Mouse (Mus musculus) heart, embryonic 15.5 days (tissue): ENCODE measurements around the gene Eef1akmt2. TPM values are rescaled to one million over a fixed set of nuclear protein-coding genes. Genes with fewer than 3 reads are reported as not detected.

Experiments used
- ATAC-seq: fragments of 200-750 bp; cut with Nextera tagmentation; replicated peaks from 2 replicates; pipeline ENCODE4 v1.8.0; 2017; ENCODE audit warnings: low read depth, moderate TSS enrichment; ENCODE audit not compliant: insufficient number of reproducible peaks, insufficient read depth, low FRiP score
- H3K27ac ChIP-seq: fragments of 300-500 bp; sonication (generic); 2 replicates; pipeline ENCODE4 v1.5.1; 2015; ENCODE audit warnings: mild to moderate bottlenecking, inconsistent platforms
- H3K27me3 ChIP-seq: fragments of 300-500 bp; sonication (generic); 2 replicates; pipeline ENCODE4 v1.6.1; 2015; ENCODE audit warnings: inconsistent platforms
- H3K36me3 ChIP-seq: fragments of 300-500 bp; sonication (generic); 2 replicates; pipeline ENCODE4 v1.6.1; 2015; ENCODE audit warnings: mild to moderate bottlenecking, inconsistent platforms
- H3K4me1 ChIP-seq: fragments of 300-500 bp; sonication (generic); replicated peaks from 2 replicates; pipeline ENCODE4 v1.6.1; 2015; ENCODE audit warnings: inconsistent platforms
- H3K4me2 ChIP-seq: fragments of 300-500 bp; sonication (generic); 2 replicates; pipeline ENCODE4 v1.6.1; 2015; ENCODE audit warnings: inconsistent platforms, mild to moderate bottlenecking, moderate library complexity
- H3K4me3 ChIP-seq: fragments of 300-500 bp; sonication (generic); 2 replicates; pipeline ENCODE4 v1.5.1; 2015; ENCODE audit warnings: mild to moderate bottlenecking, inconsistent platforms
- H3K9ac ChIP-seq: fragments of 300-500 bp; sonication (generic); 2 replicates; pipeline ENCODE4 v1.6.1; 2015; ENCODE audit warnings: mild to moderate bottlenecking, inconsistent platforms
- H3K9me3 ChIP-seq: fragments of 300-500 bp; sonication (generic); replicated peaks from 2 replicates; pipeline ENCODE4 v1.6.1; 2016; ENCODE audit warnings: inconsistent platforms
- WGBS: fragments of 180-500 bp; shearing (Covaris S2); methylation state at CpG from one replicate; pipeline ENCODE4 v1.1.7; 2015; ENCODE audit warnings: mixed read lengths; 5-methylcytosine and 5-hydroxymethylcytosine counted together
- polyA plus RNA-seq: library from polyadenylated mRNA; unstranded; fragments of >200 nt; fragmentation: Nextera tagmentation; extraction: Ambion mirVana; gene quantifications from 2 replicates; pipeline ENCODE4 v1.2.1, GENCODE M21; 2015

Gene Eef1akmt2
- polyA plus RNA-seq, 1 experiment from 2014 or later, result 35.5 TPM

DNA sequence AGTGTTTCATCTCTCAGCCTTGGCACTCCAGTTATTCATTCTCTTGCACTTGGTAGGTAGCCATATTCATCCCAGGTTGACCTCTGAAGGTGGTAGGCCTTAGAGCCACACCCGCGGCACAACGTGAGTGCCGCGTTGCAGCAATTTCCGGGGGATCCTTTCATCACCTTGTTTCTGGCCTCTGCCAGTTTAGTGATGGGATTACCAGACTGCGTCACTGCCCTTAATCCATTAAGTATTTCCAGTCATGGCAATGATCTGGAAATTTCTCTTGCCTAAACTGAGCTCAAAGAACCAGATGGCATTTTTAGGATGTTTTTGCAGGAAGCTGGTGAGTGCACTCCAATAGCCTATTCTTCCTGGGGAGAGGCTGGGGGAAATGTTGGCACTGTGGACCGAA lies 37.2 kb upstream of the Eef1akmt2 start:
- Histone ChIP-seq H3K27ac (no peak overlapping the region), H3K9ac (no peak overlapping the region), H3K27me3 (no peaks in the 10 kb centered on the region), H3K4me1 (peaks cover 4% of the 10 kb centered on the region), H3K9me3 (no peaks in the 10 kb centered on the region), H3K4me3 (no peak overlapping the region), H3K36me3 (peaks cover 3% of the 10 kb centered on the region; the same call in 1 of the 2 replicates), H3K4me2 (no peak overlapping the region)
- WGBS, result 92% methylated on average over 8 of the region's 8 CpGs
- no peak for ATAC-seq

DNA sequence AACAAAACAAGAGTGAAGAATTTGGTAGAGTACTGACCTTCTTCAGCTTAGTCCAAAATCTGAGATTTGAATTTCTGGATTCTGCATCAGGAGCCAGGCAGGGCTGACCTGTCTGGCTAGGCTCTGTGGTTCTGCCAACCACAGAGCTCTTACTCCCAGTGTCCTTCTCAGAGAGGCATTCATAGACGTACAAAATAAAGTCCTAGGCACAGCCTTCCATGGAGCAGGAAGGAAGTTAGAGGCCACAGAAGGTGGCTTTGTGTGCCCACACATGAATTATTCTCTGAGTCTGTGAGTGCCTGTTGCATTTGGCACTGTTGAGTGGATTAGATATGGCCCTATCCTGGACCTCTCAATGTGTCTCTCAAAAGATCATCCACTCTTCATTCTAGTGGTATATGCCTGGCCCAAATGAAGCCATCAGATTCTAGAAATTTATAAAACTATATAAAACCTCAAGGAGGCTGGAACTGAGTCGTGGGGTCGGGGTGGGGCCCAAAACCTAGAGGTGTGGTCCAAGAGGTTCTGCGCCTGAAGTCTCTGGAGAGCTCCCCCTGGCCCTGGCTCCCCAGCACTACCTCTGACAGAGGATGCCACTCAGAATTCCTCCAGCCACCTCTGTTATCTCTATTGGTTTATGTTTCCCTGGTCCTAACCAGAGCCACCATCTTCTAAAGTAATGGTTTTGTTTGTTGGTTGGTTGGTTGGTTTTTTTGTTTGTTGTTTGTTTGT lies 36.2 kb upstream of the Eef1akmt2 start:
- H3K36me3 ChIP-seq, result peaks cover 10% of the 10 kb centered on the region
- 0 out of 2 replicates have a peak, but pooled peaks cover 3% of the 10 kb centered on the region for H3K4me1 ChIP-seq
- no peak overlapping the region for H3K27ac ChIP-seq
- H3K4me2 ChIP-seq, result no peak overlapping the region
- no peak for ATAC-seq
- WGBS, result 59% methylated on average over 4 of the region's 4 CpGs
- no peaks in the 10 kb centered on the region for H3K27me3 ChIP-seq
- H3K4me3 ChIP-seq, result no peak overlapping the region
- H3K9me3 ChIP-seq, result no peaks in the 10 kb centered on the region
- no peak overlapping the region for H3K9ac ChIP-seq

DNA sequence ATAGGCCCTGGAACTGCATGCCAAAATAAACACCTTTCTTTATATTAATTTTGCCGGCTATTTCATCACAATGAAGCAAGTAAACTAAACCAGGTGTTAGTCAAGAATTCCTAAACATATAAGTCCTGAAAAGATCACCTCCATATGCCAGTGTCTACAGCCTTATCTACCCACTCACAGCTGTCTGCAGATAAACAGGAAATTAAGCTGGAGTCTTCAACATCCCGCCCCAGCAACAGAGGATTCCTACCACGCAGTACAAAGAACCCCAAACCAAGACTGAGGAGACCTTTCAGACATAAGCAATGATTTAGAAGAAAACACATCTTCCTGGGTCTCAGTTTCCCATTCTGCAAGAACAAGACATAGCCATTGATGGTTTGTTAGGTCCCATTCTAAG lies 35.6 kb upstream of the Eef1akmt2 start:
- H3K9ac ChIP-seq, result no peak overlapping the region
- no peak overlapping the region for H3K4me3 ChIP-seq
- H3K36me3 ChIP-seq, result peaks cover 16% of the 10 kb centered on the region
- WGBS, result 54% methylated on average over 3 of the region's 3 CpGs
- no peaks in the 10 kb centered on the region for H3K27me3 ChIP-seq
- H3K4me2 ChIP-seq, result no peak overlapping the region
- 0 out of 2 replicates have a peak, but pooled peaks cover 3% of the 10 kb centered on the region for H3K4me1 ChIP-seq
- no peak overlapping the region for H3K27ac ChIP-seq
- ATAC-seq, result no peak
- H3K9me3 ChIP-seq, result no peaks in the 10 kb centered on the region

DNA sequence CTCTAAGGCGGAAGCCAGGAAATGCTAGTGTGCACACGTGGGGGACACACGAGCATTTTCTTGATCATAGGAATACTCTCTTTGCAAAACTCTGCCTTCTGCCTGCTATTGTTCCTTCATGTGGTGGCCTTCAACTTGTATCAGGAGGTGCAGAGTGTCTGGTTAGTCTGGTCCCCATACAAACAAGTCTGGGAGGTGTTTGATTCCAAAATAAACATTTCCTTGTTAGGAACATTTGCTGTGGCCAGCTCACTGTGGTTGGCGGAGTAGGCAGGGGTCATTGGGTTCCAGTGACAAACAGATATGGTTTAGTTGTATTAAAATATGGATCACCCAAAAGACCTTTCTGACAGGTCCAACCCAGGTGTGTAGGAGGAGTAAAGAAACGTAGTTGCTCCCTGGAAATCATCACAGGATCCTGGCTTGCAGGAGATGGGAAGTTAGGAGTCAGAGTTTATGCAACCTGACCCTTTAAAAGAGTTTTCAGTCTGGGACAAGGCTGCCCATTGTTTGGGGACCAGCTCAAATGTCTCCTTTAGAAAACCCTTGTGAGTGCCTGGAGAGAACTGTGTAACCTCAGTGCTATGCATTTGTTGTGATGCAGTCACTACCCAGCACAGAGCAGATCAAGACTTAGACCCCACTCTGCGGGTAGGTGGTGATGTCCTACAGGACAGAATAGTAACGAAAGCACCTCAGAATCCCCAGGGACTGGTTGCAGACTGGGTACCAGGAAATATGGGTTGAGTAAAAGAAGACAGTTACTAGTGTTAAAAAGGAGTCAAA lies 34.7 kb upstream of the Eef1akmt2 start:
- Histone ChIP-seq H3K9ac (no peak overlapping the region), H3K4me3 (no peak overlapping the region), H3K27ac (no peak overlapping the region), H3K9me3 (no peaks in the 10 kb centered on the region), H3K36me3 (peaks cover 25% of the 10 kb centered on the region), H3K27me3 (no peaks in the 10 kb centered on the region), H3K4me1 (0 out of 2 replicates have a peak, but pooled peaks cover 2% of the 10 kb centered on the region), H3K4me2 (no peak overlapping the region)
- no peak for ATAC-seq
- 60% methylated on average over 7 of the region's 7 CpGs for WGBS

DNA sequence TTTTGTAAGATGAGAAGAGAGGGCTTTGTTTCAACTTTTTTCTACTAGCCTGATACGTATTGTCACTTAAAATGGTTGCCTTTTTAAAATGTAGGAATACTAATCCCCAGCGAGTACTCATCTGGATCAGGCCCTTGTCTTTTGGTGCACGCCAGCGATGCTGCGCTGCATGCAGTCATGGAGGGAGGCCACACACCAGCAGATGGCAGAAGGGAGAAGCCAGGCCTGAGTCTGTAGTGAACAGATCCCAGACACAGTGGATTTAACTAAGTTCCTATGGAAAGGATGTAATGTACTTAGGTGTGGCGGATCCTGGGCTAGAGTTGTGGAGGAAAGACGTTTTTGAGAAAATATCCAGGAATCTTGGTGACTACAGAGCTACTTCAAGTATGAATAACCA lies 31.6 kb upstream of the Eef1akmt2 start:
- 90% methylated on average over 7 of the region's 7 CpGs for WGBS
- Histone ChIP-seq H3K4me1 (no peaks in the 10 kb centered on the region), H3K27me3 (no peaks in the 10 kb centered on the region), H3K36me3 (peaks cover 53% of the 10 kb centered on the region), H3K9ac (no peak overlapping the region), H3K9me3 (no peaks in the 10 kb centered on the region), H3K27ac (no peak overlapping the region), H3K4me2 (no peak overlapping the region), H3K4me3 (no peak overlapping the region)
- no peak for ATAC-seq

DNA sequence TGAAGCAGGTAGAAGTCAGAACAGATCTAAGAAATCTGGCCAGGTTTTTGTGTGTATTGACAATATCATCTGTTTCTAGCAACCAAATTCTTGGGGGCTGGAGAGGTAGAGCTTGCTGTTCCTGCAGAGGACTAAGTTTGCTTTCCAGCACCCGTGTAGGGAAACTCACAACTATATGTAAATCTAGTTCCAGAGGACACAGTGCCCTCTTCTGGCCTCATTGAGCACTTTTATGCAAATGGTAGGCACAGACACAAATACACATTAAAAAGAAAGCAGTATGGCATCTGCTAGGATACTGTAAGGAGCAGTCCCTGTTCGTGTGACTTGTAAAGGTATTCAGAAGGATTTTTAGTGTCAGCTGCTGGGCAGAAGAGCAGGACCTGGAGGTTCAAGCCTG lies 29.9 kb upstream of the Eef1akmt2 start:
- H3K9ac ChIP-seq, result no peak overlapping the region
- no peak for ATAC-seq
- H3K27me3 ChIP-seq, result no peaks in the 10 kb centered on the region
- 72% methylated on average over 2 of the region's 2 CpGs for WGBS
- H3K9me3 ChIP-seq, result no peaks in the 10 kb centered on the region
- H3K4me3 ChIP-seq, result no peak overlapping the region
- no peaks in the 10 kb centered on the region for H3K4me1 ChIP-seq
- no peak overlapping the region for H3K27ac ChIP-seq
- H3K4me2 ChIP-seq, result no peak overlapping the region
- peaks cover 70% of the 10 kb centered on the region for H3K36me3 ChIP-seq

DNA sequence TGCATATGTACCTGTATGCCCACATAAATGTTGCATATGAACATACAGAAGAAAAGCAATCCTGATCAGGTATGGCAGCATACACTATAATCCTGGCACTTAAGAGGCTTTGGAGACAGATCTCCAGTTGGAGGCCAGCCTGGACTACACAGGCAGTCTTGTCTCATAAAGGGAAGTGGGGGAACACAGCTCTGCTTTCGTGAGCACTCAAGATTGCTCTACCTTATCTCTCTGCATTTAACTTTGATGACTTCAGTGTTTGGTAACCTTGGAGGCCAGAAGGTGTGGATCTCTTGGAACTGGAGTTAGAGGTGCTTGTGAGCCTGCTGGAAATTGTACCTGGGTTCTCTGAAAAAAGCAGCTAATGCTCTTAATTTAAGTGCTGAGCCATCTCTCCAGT lies 27.8 kb upstream of the Eef1akmt2 start:
- 49% methylated on average over 1 of the region's 1 CpGs for WGBS
- H3K36me3 ChIP-seq, result peaks cover 90% of the 10 kb centered on the region
- ATAC-seq, result no peak
- H3K27me3 ChIP-seq, result no peaks in the 10 kb centered on the region
- no peak overlapping the region for H3K4me3 ChIP-seq
- no peak overlapping the region for H3K4me2 ChIP-seq
- no peaks in the 10 kb centered on the region for H3K9me3 ChIP-seq
- no peak overlapping the region for H3K27ac ChIP-seq
- no peak overlapping the region for H3K9ac ChIP-seq
- no peaks in the 10 kb centered on the region for H3K4me1 ChIP-seq

DNA sequence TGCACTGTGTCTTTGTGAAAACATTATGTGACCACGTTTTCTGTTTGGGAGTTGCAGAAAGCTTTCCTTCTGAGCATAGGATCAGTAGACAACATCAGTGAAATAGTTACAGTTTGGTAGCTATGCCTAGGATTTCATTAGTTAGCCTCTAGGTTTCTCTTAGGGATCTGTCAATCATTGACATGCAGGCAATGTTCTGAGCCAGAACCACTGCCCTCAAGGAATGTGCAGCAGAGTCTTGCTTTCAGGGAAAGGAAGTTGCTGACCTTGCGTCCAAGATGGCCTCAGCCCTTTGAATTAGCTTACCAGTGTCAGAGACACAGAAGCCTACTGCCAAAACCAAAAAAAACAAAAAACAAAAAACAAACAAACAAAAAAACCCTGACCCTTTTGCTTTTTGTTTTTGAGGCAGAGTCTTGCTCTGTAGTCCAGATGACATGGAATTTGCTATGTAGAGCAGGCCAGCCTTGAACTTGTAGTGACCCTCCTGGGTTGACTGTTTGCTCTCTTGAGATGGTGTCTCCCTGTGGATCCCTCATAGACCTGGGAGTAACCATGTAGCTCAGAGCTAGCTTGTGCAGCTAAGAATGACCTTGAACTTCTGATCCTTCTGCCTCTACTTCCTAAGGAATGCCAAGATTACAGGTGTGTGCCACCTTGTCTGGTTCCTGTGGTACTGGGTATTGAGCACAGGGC lies 23.1 kb upstream of the Eef1akmt2 start:
- Histone ChIP-seq H3K4me1 (no peaks in the 10 kb centered on the region), H3K27me3 (no peaks in the 10 kb centered on the region), H3K4me3 (no peak overlapping the region), H3K36me3 (peaks cover 87% of the 10 kb centered on the region), H3K9me3 (no peaks in the 10 kb centered on the region), H3K27ac (no peak overlapping the region), H3K4me2 (no peak overlapping the region), H3K9ac (no peak overlapping the region)
- WGBS, result 90% methylated on average over 2 of the region's 2 CpGs
- no peak for ATAC-seq

DNA sequence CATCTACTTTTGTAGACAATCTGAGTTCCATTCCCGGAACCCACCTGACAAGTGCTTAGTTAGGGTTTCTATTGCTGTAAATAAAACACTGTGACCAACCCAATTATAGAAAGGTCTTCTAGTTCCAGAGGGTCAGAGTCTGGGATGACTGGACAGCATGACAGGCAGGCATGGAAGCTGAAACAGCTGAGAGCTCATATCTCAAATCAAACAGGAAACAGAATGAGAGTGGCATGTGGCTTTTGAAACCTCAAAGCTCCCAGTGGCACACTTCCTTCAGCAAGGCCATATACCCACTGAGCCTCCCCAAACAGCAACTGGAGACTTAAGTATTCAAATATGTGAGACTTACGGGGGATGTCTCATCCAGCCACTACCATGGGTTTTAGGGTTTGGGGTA lies 20.6 kb upstream of the Eef1akmt2 start:
- H3K4me2 ChIP-seq, result no peak overlapping the region
- WGBS, result 80% methylated on average over 2 of the region's 2 CpGs
- no peaks in the 10 kb centered on the region for H3K27me3 ChIP-seq
- no peak for ATAC-seq
- H3K27ac ChIP-seq, result no peak overlapping the region
- H3K4me1 ChIP-seq, result no peaks in the 10 kb centered on the region
- no peak overlapping the region for H3K9ac ChIP-seq
- peaks cover 71% of the 10 kb centered on the region for H3K36me3 ChIP-seq
- no peak overlapping the region for H3K4me3 ChIP-seq
- H3K9me3 ChIP-seq, result no peaks in the 10 kb centered on the region

DNA sequence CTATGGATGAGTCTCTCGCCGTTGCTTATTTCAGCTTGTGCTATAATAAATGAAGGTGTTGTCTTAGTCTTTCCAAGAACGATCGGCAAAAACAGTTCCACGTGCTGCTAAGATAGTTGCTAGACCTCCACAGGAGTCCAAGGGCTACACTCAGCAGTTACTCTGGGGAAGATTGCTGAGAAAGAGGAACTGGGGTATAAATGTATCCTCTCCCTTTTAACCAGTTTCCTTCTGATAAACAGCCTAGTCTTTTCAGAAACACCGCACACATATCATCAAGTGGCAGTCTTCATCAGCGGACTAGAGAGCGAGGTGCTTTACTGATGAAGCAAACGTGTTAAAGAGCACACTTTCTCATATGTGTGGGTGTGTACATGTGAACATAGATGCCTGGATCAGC lies 13.8 kb upstream of the Eef1akmt2 start:
- peaks cover 1% of the 10 kb centered on the region; the same call in 1 of the 2 replicates for H3K4me1 ChIP-seq
- WGBS, result 91% methylated on average over 9 of the region's 9 CpGs
- ATAC-seq, result no peak
- no peak overlapping the region for H3K4me3 ChIP-seq
- no peak overlapping the region for H3K4me2 ChIP-seq
- H3K9me3 ChIP-seq, result no peaks in the 10 kb centered on the region
- H3K36me3 ChIP-seq, result peaks cover 31% of the 10 kb centered on the region
- no peaks in the 10 kb centered on the region for H3K27me3 ChIP-seq
- no peak overlapping the region for H3K9ac ChIP-seq
- H3K27ac ChIP-seq, result no peak overlapping the region
